Mouse (Mus musculus): ENCODE data around the gene Vav1.

- no peak for TF ChIP-seq POLR2A (IDR thresholded peaks at IDR 0.05; ENCODE audit: low read depth, low read length)
- no peak for TF ChIP-seq CTCF (IDR thresholded peaks at IDR 0.05; ENCODE audit: borderline replicate concordance, insufficient read depth, low read length)
These were observed 28.2 kb downstream of the Vav1 start for GRCm38 (mm10) chr17:57307074-57307473.

Data from embryonic fibroblast, embryonic 13.5 days (primary cell).